Mouse (Mus musculus): ENCODE results near the gene Klhdc8b.

GRCm38 (mm10) chr9:108450292-108451169, 10.8 kb downstream of the Klhdc8b start:
- TF ChIP-seq POLR2A (IDR thresholded peaks at IDR 0.05; ENCODE audit: insufficient read depth, low read length) (no peak), EP300 (IDR thresholded peaks at IDR 0.05; ENCODE audit: insufficient read depth, low read depth, low read length) (no peak)
